8 mouse cellular contexts compared by ENCODE assay signal in the genomic region with DNA sequence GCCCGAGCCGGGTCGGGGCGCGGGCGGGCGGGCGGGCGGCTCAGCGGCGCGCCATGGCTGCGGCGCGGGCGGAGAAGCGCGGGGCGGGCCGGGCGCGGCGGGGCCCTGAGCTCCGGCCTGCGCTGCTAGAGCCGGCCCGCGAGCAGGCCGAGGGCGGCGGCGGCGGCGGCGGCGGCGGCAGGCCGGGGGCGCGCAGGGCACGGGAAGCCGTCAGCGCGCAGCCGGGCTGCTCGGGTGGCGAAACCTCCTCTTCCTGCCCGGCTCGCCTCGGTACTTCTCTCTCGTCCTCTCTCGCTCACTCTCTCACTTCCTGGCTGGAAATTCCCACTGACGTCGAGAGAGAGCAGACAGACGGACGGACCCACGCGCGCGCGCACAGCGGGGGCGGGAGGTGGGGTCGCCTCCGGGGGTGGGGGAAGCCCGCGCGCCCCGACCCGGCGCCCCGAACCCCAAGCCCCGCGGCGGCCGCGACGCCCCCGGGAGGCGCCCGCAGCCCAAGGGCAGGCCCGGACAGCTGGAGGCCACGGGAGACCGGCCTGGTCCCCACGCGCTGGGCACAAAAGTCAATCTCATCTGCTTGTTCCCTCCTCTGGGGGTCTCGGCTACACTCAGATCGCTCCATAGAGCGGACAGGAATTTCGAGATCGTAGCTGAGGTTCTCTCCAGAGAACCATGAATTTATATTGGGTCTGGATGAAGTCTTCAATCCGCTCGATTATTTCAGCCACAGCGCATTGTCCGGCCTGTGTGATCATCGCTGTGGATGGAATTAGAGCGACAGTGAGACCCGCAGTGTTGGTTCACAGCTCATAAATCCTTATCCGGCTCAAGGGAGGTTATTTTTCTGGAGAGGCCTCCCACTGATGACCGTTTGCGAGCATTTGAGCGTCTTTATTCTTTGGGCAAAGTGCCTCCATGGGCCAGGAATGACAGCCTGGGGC. TPM values are rescaled to one million over a fixed set of nuclear protein-coding genes. Genes with fewer than 3 reads are reported as not detected.
DNase-seq lines count a peak whose midpoint lies in the region; ATAC-seq and TF ChIP-seq lines count a peak whose summit lies in the region.

A gene (minus strand): TSS at position 357 of the 941 bp plus-strand sequence.

- peak; percentile 60 for TF ChIP-seq POLR2A in bone marrow, adult 2 months (IDR thresholded peaks at IDR 0.05; ENCODE audit: borderline replicate concordance, control insufficient read depth, low read depth, low read length)

- no peak for TF ChIP-seq CTCF in C2C12 (IDR thresholded peaks at IDR 0.05; ENCODE audit: control insufficient read depth, insufficient read depth, insufficient read length)
- no peak for TF ChIP-seq CTCF in bone marrow, adult 2 months (IDR thresholded peaks at IDR 0.05; ENCODE audit: control insufficient read depth, insufficient read depth, low read length)
- TF ChIP-seq CTCF in kidney, postnatal 0 days (IDR thresholded peaks at IDR 0.05; ENCODE audit: low read depth) = no peak
- no peak for TF ChIP-seq CTCF in liver, embryonic 14.5 days (IDR thresholded peaks at IDR 0.05; ENCODE audit: low read depth)

- peaks cover under 1% of the 10 kb centered on the region for H3K4me1 ChIP-seq in bone marrow, adult 2 months (ENCODE audit: control insufficient read depth, insufficient read depth, low read length)
- H3K4me1 ChIP-seq in heart, embryonic 14.5 days (ENCODE audit: control insufficient read depth in 2 of 2, insufficient read depth in 2 of 2, low read length in 2 of 2) = peaks cover 9 to 50% of the 10 kb centered on the region in 2 experiments
- H3K4me1 ChIP-seq in kidney, postnatal 0 days (replicated peaks; ENCODE audit: insufficient read depth, low read length) = peaks cover 19% of the 10 kb centered on the region; the same call in 1 of the 2 replicates
- H3K4me1 ChIP-seq in liver, embryonic 14.5 days (replicated peaks; ENCODE audit: control insufficient read depth in 2 of 2, insufficient read depth in 2 of 2, low read length in 1 of 2) = peaks cover 8 to 36% of the 10 kb centered on the region in 2 experiments
- H3K4me1 ChIP-seq in stomach, embryonic 14.5 days (ENCODE audit: control insufficient read depth, insufficient read depth, low read length) = peaks cover 24% of the 10 kb centered on the region

- H3K36me3 ChIP-seq in C2C12 (ENCODE audit: control insufficient read depth, insufficient read depth) = peaks cover 1% of the 10 kb centered on the region
- no peaks in the 10 kb centered on the region for H3K36me3 ChIP-seq in heart, embryonic 14.5 days (ENCODE audit: control insufficient read depth, insufficient read depth, low read length)
- H3K36me3 ChIP-seq in kidney, postnatal 0 days (ENCODE audit: insufficient read depth, low read length) = no peaks in the 10 kb centered on the region
- H3K36me3 ChIP-seq in liver, embryonic 14.5 days (replicated peaks; ENCODE audit: control insufficient read depth, insufficient read depth, low read depth) = no peaks in the 10 kb centered on the region
- H3K36me3 ChIP-seq in stomach, embryonic 14.5 days (ENCODE audit: control insufficient read depth, insufficient read depth, low read length) = no peaks in the 10 kb centered on the region

- H3K4me2 ChIP-seq in heart, embryonic 14.5 days (ENCODE audit: low read length) = peak within 1 kb of the TSS; percentile 86
- H3K4me2 ChIP-seq in kidney, postnatal 0 days (ENCODE audit: low read length) = peak within 1 kb of the TSS; percentile 91
- H3K4me2 ChIP-seq in liver, embryonic 14.5 days (ENCODE audit: low read depth) = peak within 1 kb of the TSS; percentile 80
- H3K4me2 ChIP-seq in stomach, embryonic 14.5 days (replicated peaks; ENCODE audit: low read depth, low read length) = peak within 1 kb of the TSS; percentile 79

- ATAC-seq in erythroid progenitor cell, adult 5-6 weeks (replicated peaks; ENCODE audit: low FRiP score, poor library complexity, severe bottlenecking) = no peak; the same call in 1 of the 2 replicates
- peak; percentile 78 for ATAC-seq in heart, embryonic 14.5 days (ENCODE audit: insufficient number of reproducible peaks, insufficient read depth, low FRiP score, low read depth)
- peak; percentile 86 for ATAC-seq in kidney, postnatal 0 days (replicated peaks; ENCODE audit: low FRiP score, low read depth)
- ATAC-seq in liver, embryonic 14.5 days (ENCODE audit: insufficient read depth) = peak; percentile 81
- peak; percentile 82 for ATAC-seq in stomach, embryonic 14.5 days (ENCODE audit: insufficient number of reproducible peaks, insufficient read depth, low FRiP score, low read depth)

- DNase-seq in kidney, postnatal 0 days (ENCODE audit: low spot score) = peak; percentile 80
- peak in 2 of 3 experiments; percentile 19 to 32 for DNase-seq in liver, embryonic 14.5 days (ENCODE audit: low read depth in 3 of 3, low spot score in 3 of 3)
- peak; percentile 88 to 89 for DNase-seq in natural killer cell, adult 2 months (ENCODE audit: low spot score in 2 of 2)

- no peaks in the 10 kb centered on the region for H3K9me3 ChIP-seq in heart, embryonic 14.5 days (ENCODE audit: control insufficient read depth, low read length)
- H3K9me3 ChIP-seq in kidney, postnatal 0 days (replicated peaks; ENCODE audit: low read length) = no peaks in the 10 kb centered on the region
- no peaks in the 10 kb centered on the region for H3K9me3 ChIP-seq in liver, embryonic 14.5 days (ENCODE audit: control insufficient read depth, low read length)
- H3K9me3 ChIP-seq in stomach, embryonic 14.5 days (ENCODE audit: control insufficient read depth, low read depth, low read length) = no peaks in the 10 kb centered on the region

- TF ChIP-seq EP300 in liver, embryonic 14.5 days (IDR thresholded peaks at IDR 0.05; ENCODE audit: low read depth) = no peak

- peaks cover 56% of the 10 kb centered on the region for H3K79me2 ChIP-seq in C2C12 (ENCODE audit: control insufficient read depth, insufficient read depth)

- peak within 1 kb of the TSS; percentile 94 for H3ac ChIP-seq in C2C12 (ENCODE audit: control insufficient read depth, insufficient read length, low read depth)

- H3K79me3 ChIP-seq in C2C12 (ENCODE audit: low read depth) = peaks cover 42% of the 10 kb centered on the region

- H3K4me3 ChIP-seq in C2C12 (ENCODE audit: insufficient read depth, poor library complexity, severe bottlenecking) = peak within 1 kb of the TSS; percentile 70
- H3K4me3 ChIP-seq in bone marrow, adult 2 months (replicated peaks; ENCODE audit: control insufficient read depth, low read depth, low read length) = peak within 1 kb of the TSS; percentile 68
- H3K4me3 ChIP-seq in heart, embryonic 14.5 days (ENCODE audit: control insufficient read depth in 1 of 2, insufficient read depth in 1 of 2, low read depth in 1 of 2, low read length in 2 of 2) = peak within 1 kb of the TSS; percentile 85 to 95
- H3K4me3 ChIP-seq in kidney, postnatal 0 days (replicated peaks; ENCODE audit: low read depth, low read length) = peak within 1 kb of the TSS; percentile 90
- H3K4me3 ChIP-seq in liver, embryonic 14.5 days (ENCODE audit: insufficient read depth in 1 of 2, low read depth in 2 of 2, low read length in 2 of 2) = peak within 1 kb of the TSS; percentile 65 to 67
- H3K4me3 ChIP-seq in stomach, embryonic 14.5 days (ENCODE audit: low read depth, low read length) = peak within 1 kb of the TSS; percentile 88

- 8% methylated on average over 98 of the region's 102 CpGs for WGBS in bone marrow, adult 2 months
- whole genome bisulfite sequencing in heart, embryonic 14.5 days = under 1% methylated on average over 69 of the region's 102 CpGs
- under 1% methylated on average over 60 of the region's 102 CpGs for WGBS in kidney, postnatal 0 days
- WGBS in liver, embryonic 14.5 days (ENCODE audit: insufficient replicate concordance) = 3% methylated on average over 55 of the region's 102 CpGs
- WGBS in stomach, embryonic 14.5 days = 1% methylated on average over 79 of the region's 102 CpGs

- H3K27me3 ChIP-seq in C2C12 (ENCODE audit: control insufficient read depth, insufficient read depth, insufficient read length) = no peaks in the 10 kb centered on the region
- no peaks in the 10 kb centered on the region for H3K27me3 ChIP-seq in heart, embryonic 14.5 days (ENCODE audit: control insufficient read depth, insufficient read depth, low read length)
- no peaks in the 10 kb centered on the region for H3K27me3 ChIP-seq in kidney, postnatal 0 days (ENCODE audit: insufficient read depth, low read length)
- H3K27me3 ChIP-seq in liver, embryonic 14.5 days (ENCODE audit: control insufficient read depth, insufficient read depth, low read length) = peaks cover 11% of the 10 kb centered on the region
- H3K27me3 ChIP-seq in stomach, embryonic 14.5 days (ENCODE audit: control insufficient read depth, insufficient read depth, low read length) = no peaks in the 10 kb centered on the region

- peak within 1 kb of the TSS; percentile 100 for H3K9ac ChIP-seq in heart, embryonic 14.5 days (ENCODE audit: low read length)
- H3K9ac ChIP-seq in kidney, postnatal 0 days (ENCODE audit: low read depth, low read length) = peak within 1 kb of the TSS; percentile 99
- peak within 1 kb of the TSS; percentile 65 for H3K9ac ChIP-seq in liver, embryonic 14.5 days (replicated peaks)
- H3K9ac ChIP-seq in stomach, embryonic 14.5 days (replicated peaks; ENCODE audit: low read depth, low read length) = peak within 1 kb of the TSS; percentile 99

- peak within 1 kb of the TSS; percentile 92 for H3K27ac ChIP-seq in bone marrow, adult 2 months (ENCODE audit: control insufficient read depth, insufficient read depth, low read depth, low read length, poor library complexity)
- H3K27ac ChIP-seq in heart, embryonic 14.5 days (replicated peaks in 1 of 2; ENCODE audit: control insufficient read depth in 1 of 2, insufficient read depth in 1 of 2, low read depth in 2 of 2, low read length in 2 of 2) = peak within 1 kb of the TSS; percentile 90 to 98
- peak within 1 kb of the TSS; percentile 96 for H3K27ac ChIP-seq in kidney, postnatal 0 days
- H3K27ac ChIP-seq in liver, embryonic 14.5 days = no peak within 1 kb of the TSS
- peak within 1 kb of the TSS; percentile 95 for H3K27ac ChIP-seq in stomach, embryonic 14.5 days (ENCODE audit: low read length)

TF ChIP-seq in C2C12, 6 proteins besides CTCF, POLR2A, EP300 and RAD21 (continues in another document):
- no peak for TF ChIP-seq MYOG (IDR thresholded peaks at IDR 0.05; ENCODE audit: control insufficient read depth, extremely low read depth, insufficient read length)
- TF ChIP-seq MYOD1 (IDR thresholded peaks at IDR 0.05; ENCODE audit: control insufficient read depth, insufficient read length, low read depth) = no peak

RNA-seq across cellular contexts. Expression of the gene that starts here (rescaled TPM):
- polyA plus RNA-seq in C2C12 (2012; fragmentation: generic; extraction: Trizol) = 45.0 TPM
- polyA plus RNA-seq in bone marrow, adult 2 months (2011; ENCODE audit: insufficient read depth, insufficient read length, low replicate concordance, missing spikeins) = 20.4 and 34.6 TPM in 2 replicates
- 6.5 and 21.4 TPM in 2 replicates for total RNA-seq in erythroid progenitor cell, adult 5-6 weeks (2015; ENCODE audit: low replicate concordance)
- total RNA-seq in erythroid progenitor cell, adult 5-6 weeks (2017; ENCODE audit: low replicate concordance) = 13.4 and 18.6 TPM in 2 replicates
- 23.5 and 25.2 TPM in 2 replicates for polyA plus RNA-seq in heart, embryonic 14.5 days (2014; fragmentation: Nextera tagmentation; extraction: Ambion mirVana)
- 18.1 and 19.3 TPM in 2 replicates for polyA plus RNA-seq in kidney, postnatal 0 days (2015; fragmentation: Nextera tagmentation; extraction: Ambion mirVana)
- 13.8 and 16.5 TPM in 2 replicates for polyA plus RNA-seq in liver, embryonic 14.5 days (2012; rRNA removed)
- polyA plus RNA-seq in liver, embryonic 14.5 days (2014; fragmentation: Nextera tagmentation; extraction: Ambion mirVana) = 11.2 and 14.1 TPM in 2 replicates
- polyA plus RNA-seq in stomach, embryonic 14.5 days (2014; fragmentation: Nextera tagmentation; extraction: Ambion mirVana) = 35.4 and 36.2 TPM in 2 replicates

Comparison
In these comparisons a context has a peak if more than half of its experiments do, and no peak if none do; other contexts are left out.
1. DNase-seq: peak in every context shown above with its lines; median percentile 88 in natural killer cell, adult 2 months; 80 in kidney, postnatal 0 days; 26 in liver, embryonic 14.5 days.